In the genomic region with DNA sequence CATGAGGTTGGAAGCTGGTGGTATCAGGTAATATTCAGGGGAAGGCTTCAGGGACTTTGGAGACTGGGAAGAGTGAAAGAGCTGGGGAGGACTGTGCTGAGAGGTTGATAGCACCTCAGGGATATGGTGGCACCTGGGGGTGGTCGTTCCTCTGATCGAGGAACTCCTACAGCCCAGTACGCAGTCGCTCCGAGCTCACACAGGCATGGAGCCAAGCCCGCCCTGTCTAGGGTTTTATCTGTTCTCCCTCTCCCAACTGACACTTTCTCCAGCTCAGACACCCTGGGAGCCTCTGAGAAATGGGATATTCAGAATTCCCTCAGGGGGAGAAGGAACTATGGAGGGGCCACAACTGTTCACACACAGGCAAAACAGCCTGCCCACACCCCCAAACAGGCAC, we compare ENCODE assay signal across 9 mouse cellular contexts. TPM values are rescaled to one million over a fixed set of nuclear protein-coding genes. Genes with fewer than 3 reads are reported as not detected.
DNase-seq lines count a peak whose midpoint lies in the region; ATAC-seq and TF ChIP-seq lines count a peak whose summit lies in the region.
"Had no signal": no experiment of that assay in that cellular context is flagged by ENCODE, and none has a peak within 500 bp of the region (broad histone marks: within the 10 kb centered on the region; RNA-seq: fewer than 3 reads in every experiment).

No protein-coding gene starts in this region.

- H3K27ac ChIP-seq in left cerebral cortex, adult 2 months, result peak overlapping the region; percentile 53
- peak overlapping the region; percentile 74 for H3K27ac ChIP-seq in forebrain, embryonic 15.5 days (replicated peaks)
- H3K27ac ChIP-seq in limb, embryonic 10.5 days, result 0 out of 2 replicates have a peak overlapping the region, but pooled peaks have one; percentile 73
- H3K27ac ChIP-seq in liver, embryonic 11.5 days (ENCODE audit: low read depth, low read length), result no peak overlapping the region
- H3K27ac ChIP-seq: liver, embryonic 14.5 days had no signal

- no peak for TF ChIP-seq CTCF in left cerebral cortex, adult 2 months (IDR thresholded peaks at IDR 0.05)

- H3K27me3 ChIP-seq in forebrain, embryonic 15.5 days, result no peaks in the 10 kb centered on the region
- no peaks in the 10 kb centered on the region for H3K27me3 ChIP-seq in limb, embryonic 10.5 days (ENCODE audit: low read depth, poor library complexity, severe bottlenecking)
- H3K27me3 ChIP-seq in liver, embryonic 11.5 days (replicated peaks; ENCODE audit: control insufficient read depth, insufficient read depth, low read length), result no peaks in the 10 kb centered on the region

- intact Hi-C loops in left cerebral cortex, adult 2 months (cut with DNase I), result no loop called here

- no peak overlapping the region for H3K9ac ChIP-seq in forebrain, embryonic 15.5 days (replicated peaks)
- no peak overlapping the region for H3K9ac ChIP-seq in liver, embryonic 11.5 days (ENCODE audit: low read depth, low read length)
- H3K9ac ChIP-seq: liver, embryonic 14.5 days had no signal

- H3K4me2 ChIP-seq in forebrain, embryonic 15.5 days (replicated peaks), result no peak overlapping the region
- H3K4me2 ChIP-seq in liver, embryonic 11.5 days, result no peak overlapping the region

- DNase-seq in adrenal gland, postnatal 25 days, result peak; percentile 19
- DNase-seq in adrenal gland, adult 18-20 months (ENCODE audit: low spot score in 2 of 2), result no peak
- peak in 1 of 2 experiments; percentile 49 for DNase-seq in left cerebral cortex, adult 2 months (ENCODE audit: extremely low spot score in 1 of 2, low spot score in 2 of 2)
- no peak for DNase-seq in left cerebral cortex, adult 9 months (ENCODE audit: low spot score in 2 of 2)
- no peak for DNase-seq in limb, embryonic 10.5 days (ENCODE audit: low spot score)
- DNase-seq in liver, embryonic 11.5 days (ENCODE audit: low spot score), result no peak
- no peak for DNase-seq in ovary, adult 18-20 months (ENCODE audit: low spot score)

- no peak overlapping the region for H3K4me3 ChIP-seq in left cerebral cortex, adult 2 months
- H3K4me3 ChIP-seq in forebrain, embryonic 15.5 days, result no peak overlapping the region
- no peak overlapping the region for H3K4me3 ChIP-seq in limb, embryonic 10.5 days
- no peak overlapping the region for H3K4me3 ChIP-seq in liver, embryonic 11.5 days (ENCODE audit: low read depth, low read length)

- peaks cover 42% of the 10 kb centered on the region for H3K4me1 ChIP-seq in forebrain, embryonic 15.5 days
- H3K4me1 ChIP-seq in limb, embryonic 10.5 days, result peaks cover 37% of the 10 kb centered on the region
- H3K4me1 ChIP-seq in liver, embryonic 11.5 days (replicated peaks; ENCODE audit: control insufficient read depth, insufficient read depth, low read length), result no peaks in the 10 kb centered on the region

- H3K9me3 ChIP-seq in forebrain, embryonic 15.5 days, result no peaks in the 10 kb centered on the region
- no peaks in the 10 kb centered on the region for H3K9me3 ChIP-seq in limb, embryonic 10.5 days (replicated peaks)
- no peaks in the 10 kb centered on the region for H3K9me3 ChIP-seq in liver, embryonic 11.5 days (ENCODE audit: control insufficient read depth, low read length)

- WGBS in forebrain, embryonic 15.5 days, result 36% methylated on average over 6 of the region's 6 CpGs
- 80% methylated on average over 6 of the region's 6 CpGs for WGBS in limb, embryonic 10.5 days
- 61% methylated on average over 6 of the region's 6 CpGs for WGBS in liver, embryonic 11.5 days

- 0 out of 2 replicates have a peak, but pooled peaks have one; percentile 1 for ATAC-seq in forebrain, embryonic 15.5 days (replicated peaks)
- ATAC-seq in liver, embryonic 11.5 days (replicated peaks; ENCODE audit: low FRiP score), result no peak

- no peaks in the 10 kb centered on the region for H3K36me3 ChIP-seq in forebrain, embryonic 15.5 days
- H3K36me3 ChIP-seq in limb, embryonic 10.5 days, result no peaks in the 10 kb centered on the region
- no peaks in the 10 kb centered on the region for H3K36me3 ChIP-seq in liver, embryonic 11.5 days (ENCODE audit: control insufficient read depth, insufficient read depth, low read length)

RNA-seq across cellular contexts. Expression of gene Grk3, which starts 25.2 kb away (rescaled TPM):
- total RNA-seq in adrenal gland, postnatal 25 days (2021), result 18.1 and 19.8 TPM in 2 replicates
- total RNA-seq in adrenal gland, adult 18-20 months (2021), result 10 to 100 TPM; 20.4 to 29.2 TPM
- total RNA-seq in left cerebral cortex, adult 2 months (2021), result 10 to 100 TPM; 83.4 to 87.5 TPM
- polyA plus RNA-seq in forebrain, embryonic 15.5 days (2015; fragmentation: Nextera tagmentation; extraction: Ambion mirVana), result 15.4 and 16.5 TPM in 2 replicates
- polyA plus RNA-seq in limb, embryonic 10.5 days (2016; fragmentation: Nextera tagmentation; extraction: Ambion mirVana), result 3.9 and 7.4 TPM in 2 replicates
- 3.8 and 4.2 TPM in 2 replicates for polyA plus RNA-seq in liver, embryonic 11.5 days (2014; fragmentation: Nextera tagmentation; extraction: Ambion mirVana)

RNA-seq across cellular contexts. Expression of gene Crybb2, which starts 29.1 kb away (rescaled TPM):
- total RNA-seq in adrenal gland, postnatal 25 days (2021), result not detected in 2 replicates
- not detected for total RNA-seq in adrenal gland, adult 18-20 months (2021)
- total RNA-seq in left cerebral cortex, adult 2 months (2021), result not detected
- not detected in 2 replicates for polyA plus RNA-seq in forebrain, embryonic 15.5 days (2015; fragmentation: Nextera tagmentation; extraction: Ambion mirVana)
- not detected in 2 replicates for polyA plus RNA-seq in limb, embryonic 10.5 days (2016; fragmentation: Nextera tagmentation; extraction: Ambion mirVana)
- polyA plus RNA-seq in liver, embryonic 11.5 days (2014; fragmentation: Nextera tagmentation; extraction: Ambion mirVana), result not detected in 2 replicates
- polyA plus RNA-seq: liver, embryonic 14.5 days had no signal

RNA-seq across cellular contexts. Expression of gene Crybb3, which starts 40.6 kb away (rescaled TPM):
- 0.70 TPM in 1 of 2 replicates, not detected in the other for total RNA-seq in adrenal gland, postnatal 25 days (2021)
- 1 to 10 TPM in 1 of 2 experiments, under 1 TPM in 1; 0.50 to 1.3 TPM for total RNA-seq in adrenal gland, adult 18-20 months (2021)
- total RNA-seq in left cerebral cortex, adult 2 months (2021), result 1 to 10 TPM; 1.3 to 1.7 TPM
- polyA plus RNA-seq in forebrain, embryonic 15.5 days (2015; fragmentation: Nextera tagmentation; extraction: Ambion mirVana), result 0.73 and 0.80 TPM in 2 replicates
- polyA plus RNA-seq in limb, embryonic 10.5 days (2016; fragmentation: Nextera tagmentation; extraction: Ambion mirVana), result 0.33 and 0.59 TPM in 2 replicates
- polyA plus RNA-seq in liver, embryonic 11.5 days (2014; fragmentation: Nextera tagmentation; extraction: Ambion mirVana), result 0.27 and 0.49 TPM in 2 replicates
